Mouse (Mus musculus): ENCODE results near the gene Serpina3i.

Serpina3i gene

GRCm38 (mm10) chr12:104298049-104298448 lies 35.1 kb downstream of the Serpina3i start:
- DNase-seq: no peak

GRCm38 (mm10) chr12:104305991-104306390 lies 43.1 kb downstream of the Serpina3i start:
- DNase-seq: no peak

GRCm38 (mm10) chr12:104314253-104314652 lies 51.3 kb downstream of the Serpina3i start, which contains the start of gene Serpina3j:
Gene Serpina3j, plus strand, starts transcription at chr12:104314553.
- no peak for DNase-seq

Measured in retina, postnatal 1 day (tissue).